Mouse (Mus musculus) lung, embryonic 16.5 days (tissue): ENCODE measurements around the gene Rap1b. TPM values are rescaled to one million over a fixed set of nuclear protein-coding genes. Genes with fewer than 3 reads are reported as not detected.

Experiments
- ATAC-seq: fragments of 200-750 bp; cut with Nextera tagmentation; 2 replicates; pipeline ENCODE4 v1.8.0; 2017; ENCODE audit warnings: low read depth, mild to moderate bottlenecking, moderate library complexity
- H3K27ac ChIP-seq: fragments of 300-500 bp; sonication (generic); 2 replicates; pipeline ENCODE4 v1.5.1; 2014; ENCODE audit warnings: mild to moderate bottlenecking, control low read depth, low read length
- H3K27me3 ChIP-seq: fragments of 300-500 bp; sonication (generic); 2 replicates; pipeline ENCODE4 v1.6.1; 2014; ENCODE audit warnings: low read depth, low read length, mixed read lengths; ENCODE audit not compliant: control insufficient read depth, insufficient read depth
- H3K36me3 ChIP-seq: fragments of 300-500 bp; sonication (generic); 2 replicates; pipeline ENCODE4 v1.6.1; 2014; ENCODE audit warnings: low read length; ENCODE audit not compliant: control insufficient read depth, insufficient read depth
- H3K4me1 ChIP-seq: fragments of 300-500 bp; sonication (generic); replicated peaks from 2 replicates; pipeline ENCODE4 v1.6.1; 2014; ENCODE audit warnings: low read length, mixed read lengths; ENCODE audit not compliant: control insufficient read depth, insufficient read depth
- H3K4me2 ChIP-seq: fragments of 300-500 bp; sonication (generic); 2 replicates; pipeline ENCODE4 v1.6.1; 2014; ENCODE audit warnings: low read depth, low read length, control low read depth
- H3K4me3 ChIP-seq: fragments of 300-500 bp; sonication (generic); 2 replicates; pipeline ENCODE4 v1.5.1; 2014; ENCODE audit warnings: mild to moderate bottlenecking, low read length, control low read depth
- H3K9ac ChIP-seq: fragments of 300-500 bp; sonication (generic); 2 replicates; pipeline ENCODE4 v1.6.1; 2014; ENCODE audit warnings: low read length, control low read depth
- H3K9me3 ChIP-seq: fragments of 300-500 bp; sonication (generic); 2 replicates; pipeline ENCODE4 v1.6.1; 2016; ENCODE audit warnings: low read length; ENCODE audit not compliant: control insufficient read depth
- WGBS: fragments of 180-500 bp; shearing (Covaris S2); extraction: QIAGEN DNeasy Blood & Tissue Kit; methylation state at CpG from one replicate; pipeline ENCODE4 v1.1.7; 2014; 5-methylcytosine and 5-hydroxymethylcytosine counted together
- polyA plus RNA-seq: library from polyadenylated mRNA; unstranded; fragments of >200 nt; fragmentation: Nextera tagmentation; extraction: Ambion mirVana; gene quantifications from 2 replicates; pipeline ENCODE4 v1.2.1, GENCODE M21; 2015

Gene Rap1b
- polyA plus RNA-seq, 1 experiment from 2014 or later, result 215 TPM

- Histone ChIP-seq H3K4me1 (peaks cover 3% of the 10 kb centered on the region; the same call in 1 of the 2 replicates), H3K4me3 (no peak overlapping the region), H3K9ac (no peak overlapping the region), H3K9me3 (peaks cover 3% of the 10 kb centered on the region; the same call in 1 of the 2 replicates), H3K27me3 (no peaks in the 10 kb centered on the region), H3K4me2 (no peak overlapping the region), H3K27ac (no peak overlapping the region), H3K36me3 (no peaks in the 10 kb centered on the region)
- no peak for ATAC-seq
- 70% methylated on average over 7 of the region's 7 CpGs for WGBS
Measured at GRCm38 (mm10) chr10:117797684-117798083, 48.2 kb downstream of the Rap1b start.

- WGBS, result 78% methylated on average over 12 of the region's 12 CpGs
- H3K9ac ChIP-seq, result no peak overlapping the region
- H3K4me2 ChIP-seq, result no peak overlapping the region
- peaks cover 3% of the 10 kb centered on the region; the same call in 1 of the 2 replicates for H3K9me3 ChIP-seq
- peaks cover 3% of the 10 kb centered on the region; the same call in 1 of the 2 replicates for H3K4me1 ChIP-seq
- H3K27me3 ChIP-seq, result no peaks in the 10 kb centered on the region
- no peaks in the 10 kb centered on the region for H3K36me3 ChIP-seq
- no peak overlapping the region for H3K4me3 ChIP-seq
- no peak overlapping the region for H3K27ac ChIP-seq
- ATAC-seq, result no peak
Measured at GRCm38 (mm10) chr10:117797106-117797505, 48.7 kb downstream of the Rap1b start.

- no peak for ATAC-seq
- peaks cover 3% of the 10 kb centered on the region; the same call in 1 of the 2 replicates for H3K9me3 ChIP-seq
- H3K9ac ChIP-seq, result no peak overlapping the region
- H3K4me2 ChIP-seq, result no peak overlapping the region
- peaks cover 11% of the 10 kb centered on the region for H3K4me1 ChIP-seq
- H3K27ac ChIP-seq, result no peak overlapping the region
- no peaks in the 10 kb centered on the region for H3K27me3 ChIP-seq
- 95% methylated on average over 7 of the region's 7 CpGs for WGBS
- no peaks in the 10 kb centered on the region for H3K36me3 ChIP-seq
- H3K4me3 ChIP-seq, result no peak overlapping the region
Measured at GRCm38 (mm10) chr10:117796181-117796580, 49.7 kb downstream of the Rap1b start.

GRCm38 (mm10) chr10:117795206-117795605 is 50.6 kb downstream of the Rap1b start:
- Histone ChIP-seq H3K36me3 (no peaks in the 10 kb centered on the region), H3K27me3 (no peaks in the 10 kb centered on the region), H3K4me2 (no peak overlapping the region), H3K27ac (no peak overlapping the region), H3K4me1 (peaks cover 17% of the 10 kb centered on the region), H3K9ac (no peak overlapping the region), H3K4me3 (no peak overlapping the region), H3K9me3 (peaks cover 3% of the 10 kb centered on the region; the same call in 1 of the 2 replicates)
- ATAC-seq, result no peak
- 68% methylated on average over 4 of the region's 4 CpGs for WGBS

GRCm38 (mm10) chr10:117793436-117794030 is 52.3 kb downstream of the Rap1b start:
- Histone ChIP-seq H3K27ac (peak overlapping the region; percentile 68; the same call in 1 of the 2 replicates), H3K9ac (no peak overlapping the region), H3K4me2 (peak overlapping the region; percentile 56), H3K36me3 (no peaks in the 10 kb centered on the region; the same call in 1 of the 2 replicates), H3K27me3 (no peaks in the 10 kb centered on the region), H3K4me3 (no peak overlapping the region), H3K9me3 (peaks cover 3% of the 10 kb centered on the region; the same call in 1 of the 2 replicates), H3K4me1 (peaks cover 17% of the 10 kb centered on the region)
- ATAC-seq, result no peak
- WGBS, result 60% methylated on average over 11 of the region's 11 CpGs

- Histone ChIP-seq H3K27me3 (no peaks in the 10 kb centered on the region), H3K4me1 (peaks cover 17% of the 10 kb centered on the region), H3K36me3 (peaks cover 4% of the 10 kb centered on the region), H3K9ac (peak within 1 kb of the TSS; percentile 84), H3K4me2 (peak within 1 kb of the TSS; percentile 90), H3K4me3 (peak within 1 kb of the TSS; percentile 83), H3K9me3 (peaks cover 3% of the 10 kb centered on the region; the same call in 1 of the 2 replicates), H3K27ac (peak within 1 kb of the TSS; percentile 68)
- WGBS, result under 1% methylated on average over 70 of the region's 75 CpGs
- peak; percentile 99 for ATAC-seq
Measured at GRCm38 (mm10) chr10:117792141-117793091, 53.4 kb downstream of the Rap1b start, which contains the start of gene Nup107. Nup107 (minus strand) TSS chr10:117792705.

- H3K27me3 ChIP-seq, result no peaks in the 10 kb centered on the region
- no peak for ATAC-seq
- peaks cover under 1% of the 10 kb centered on the region; the same call in 1 of the 2 replicates for H3K9me3 ChIP-seq
- peak overlapping the region; percentile 90 for H3K4me2 ChIP-seq
- H3K4me1 ChIP-seq, result peaks cover 17% of the 10 kb centered on the region
- no peak overlapping the region for H3K27ac ChIP-seq
- H3K4me3 ChIP-seq, result peak overlapping the region; percentile 83
- WGBS, result 75% methylated on average over 2 of the region's 2 CpGs
- H3K36me3 ChIP-seq, result peaks cover 13% of the 10 kb centered on the region
- H3K9ac ChIP-seq, result 0 out of 2 replicates have a peak overlapping the region, but pooled peaks have one; percentile 0
Measured at GRCm38 (mm10) chr10:117791171-117791470, 54.7 kb downstream of the Rap1b start.

- peaks cover 14% of the 10 kb centered on the region for H3K36me3 ChIP-seq
- H3K27ac ChIP-seq, result no peak overlapping the region
- H3K4me2 ChIP-seq, result no peak overlapping the region
- no peak overlapping the region for H3K4me3 ChIP-seq
- WGBS, result 91% methylated on average over 17 of the region's 17 CpGs
- peaks cover 17% of the 10 kb centered on the region for H3K4me1 ChIP-seq
- no peak for ATAC-seq
- H3K27me3 ChIP-seq, result no peaks in the 10 kb centered on the region
- no peaks in the 10 kb centered on the region for H3K9me3 ChIP-seq
- no peak overlapping the region for H3K9ac ChIP-seq
Measured at GRCm38 (mm10) chr10:117790421-117791170, 55.2 kb downstream of the Rap1b start.
